Mouse (Mus musculus): ENCODE results near the gene Cpsf4.
"Not testable (repeated sequence)": the region's sequence is repeated elsewhere in the genome, so short reads cannot be mapped to it uniquely, and the experiment has no call there.

The Cpsf4 gene

DNA sequence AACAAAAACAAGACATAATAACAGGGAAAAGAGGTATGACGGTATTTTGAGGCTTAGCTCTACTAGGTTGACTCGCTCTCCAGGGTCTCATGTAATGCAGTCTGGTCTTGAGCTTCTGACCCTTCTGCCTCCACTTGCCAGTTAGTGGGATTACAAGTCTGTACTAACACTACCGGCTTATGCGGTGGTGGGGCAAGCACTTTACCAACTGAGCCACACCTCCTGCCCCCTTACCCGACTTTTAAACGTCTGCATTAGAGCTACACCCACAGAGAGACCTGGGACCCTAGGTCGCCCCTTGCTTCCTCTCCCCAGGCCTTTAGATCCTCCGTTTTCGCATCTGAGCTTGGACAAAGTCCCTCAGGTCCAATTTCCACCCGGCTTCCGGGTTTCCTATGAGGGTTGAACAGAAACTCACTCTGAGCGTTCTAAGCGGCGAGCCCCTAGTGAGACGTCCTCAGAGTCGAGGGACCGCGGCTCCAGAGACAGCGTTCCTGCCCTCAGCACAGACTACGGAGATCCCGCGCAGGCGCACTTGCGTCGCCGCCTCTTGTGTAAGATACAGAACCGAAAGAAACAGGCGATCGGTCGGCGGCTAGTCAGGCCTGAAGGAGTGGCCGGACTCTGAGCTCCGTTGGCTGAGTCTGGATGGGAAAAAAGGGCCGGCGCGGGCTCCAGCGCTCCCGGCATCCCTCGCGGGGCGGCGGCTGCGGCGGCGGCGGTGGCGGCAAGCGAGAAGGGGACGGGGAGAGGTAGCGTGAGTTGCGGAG, at the start of gene Cpsf4, which contains the start of gene Ptcd1:
Gene Cpsf4 (plus strand): TSS at position 678 of the 770 bp plus-strand sequence.
Gene Ptcd1 (minus strand): TSS at position 573 of the 770 bp plus-strand sequence.
- peak; percentile 99 for DNase-seq (ENCODE audit: low read depth, low spot score)

DNA sequence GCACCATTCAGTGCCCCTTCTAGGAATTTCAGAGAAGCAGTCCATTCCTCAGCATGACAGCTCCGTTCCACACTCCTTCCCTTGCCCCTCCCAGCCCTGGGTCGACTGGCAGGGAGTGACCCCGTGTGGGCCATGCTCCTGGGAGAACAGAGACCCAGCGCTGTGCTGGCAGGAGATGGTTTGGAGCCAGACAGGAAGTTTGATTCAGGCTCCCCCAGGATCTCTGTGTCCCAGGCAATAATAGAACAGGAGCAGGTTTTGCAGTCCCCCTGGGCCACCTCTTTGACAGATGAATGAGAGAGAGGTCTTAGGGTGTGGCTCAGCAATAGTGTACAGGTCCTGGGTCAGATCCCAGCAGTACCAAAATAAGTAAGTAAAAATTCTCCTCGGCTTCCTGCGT, 49.0 kb upstream of the Cpsf4 start:
- no peak for DNase-seq (ENCODE audit: low read depth, low spot score)

DNA sequence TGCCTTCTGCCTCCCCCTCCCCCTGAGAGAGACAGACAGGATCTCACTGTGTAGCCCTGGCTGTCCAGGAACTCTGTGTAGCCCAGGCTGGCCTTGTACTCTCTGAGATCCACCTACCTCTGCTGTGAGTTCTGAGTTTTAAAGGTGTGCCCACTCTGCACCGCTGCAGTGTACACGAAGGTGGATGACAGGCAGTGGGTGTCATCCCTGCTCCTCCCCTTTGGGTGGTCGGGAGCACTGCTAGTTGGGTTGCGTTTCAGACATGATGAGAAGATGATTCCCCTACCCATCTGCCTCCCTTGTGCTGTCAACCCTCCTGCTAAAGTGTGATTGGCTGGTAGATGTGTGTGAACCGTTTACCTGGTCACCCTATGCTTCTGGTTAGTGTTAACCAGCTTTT, 48.6 kb upstream of the Cpsf4 start:
- DNase-seq (ENCODE audit: low read depth, low spot score), result no peak

DNA sequence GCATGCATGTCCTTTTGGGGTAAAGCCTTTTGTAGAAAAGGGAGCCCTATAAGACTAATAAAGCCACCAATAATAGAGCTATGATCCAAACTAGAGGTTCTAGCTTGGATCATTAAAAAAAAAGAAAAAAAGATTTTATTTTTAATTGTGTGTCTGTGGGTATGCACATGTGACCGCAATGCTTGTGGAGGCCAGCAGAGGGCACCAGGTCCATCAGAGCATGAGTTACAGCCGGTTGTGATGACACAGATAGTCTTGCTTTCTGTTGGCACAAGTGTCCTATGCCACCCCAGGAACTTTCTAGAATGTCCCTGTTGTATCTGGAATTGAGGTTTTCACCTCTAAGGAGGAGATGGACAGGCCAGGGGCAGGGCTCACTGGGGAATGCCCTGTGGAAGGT, 47.6 kb upstream of the Cpsf4 start:
- peak; percentile 74 for DNase-seq (ENCODE audit: low read depth, low spot score)

DNA sequence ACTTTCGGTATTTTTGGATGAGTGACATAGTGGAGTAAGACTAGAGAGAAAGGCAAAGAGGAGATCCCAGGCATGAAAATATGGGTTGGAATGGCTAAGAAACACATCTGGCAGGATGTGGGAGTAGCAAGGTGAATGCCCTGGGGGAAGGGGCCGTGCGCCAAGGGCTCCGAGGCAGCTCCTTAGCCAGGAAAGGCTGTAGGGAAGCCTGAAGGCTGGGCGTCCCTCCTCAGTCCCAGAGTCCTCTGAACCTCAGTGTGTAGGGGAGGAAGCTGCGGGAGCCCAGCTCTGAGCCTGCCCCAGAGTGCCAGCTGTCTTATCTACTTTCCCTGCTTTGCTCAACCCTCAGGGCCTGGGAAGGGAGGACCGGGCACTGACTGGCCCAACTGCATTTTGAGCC, 46.1 kb upstream of the Cpsf4 start:
- no peak for DNase-seq (ENCODE audit: low read depth, low spot score)

DNA sequence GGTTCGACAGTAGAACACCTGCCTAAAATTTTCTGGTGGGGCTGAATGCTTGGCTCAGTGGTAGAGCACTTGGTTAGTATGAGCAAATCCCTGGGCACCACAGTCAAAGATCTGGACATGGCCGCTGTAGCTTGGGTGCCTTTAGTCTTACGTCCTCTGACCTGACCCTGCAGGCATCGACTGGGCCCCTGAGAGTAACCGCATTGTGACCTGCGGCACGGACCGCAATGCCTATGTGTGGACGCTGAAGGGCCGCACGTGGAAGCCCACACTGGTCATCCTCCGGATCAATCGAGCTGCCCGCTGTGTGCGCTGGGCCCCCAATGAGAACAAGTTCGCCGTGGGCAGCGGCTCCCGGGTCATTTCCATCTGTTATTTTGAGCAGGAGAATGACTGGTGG, 43.6 kb upstream of the Cpsf4 start:
- DNase-seq (ENCODE audit: low read depth, low spot score), result no peak

DNA sequence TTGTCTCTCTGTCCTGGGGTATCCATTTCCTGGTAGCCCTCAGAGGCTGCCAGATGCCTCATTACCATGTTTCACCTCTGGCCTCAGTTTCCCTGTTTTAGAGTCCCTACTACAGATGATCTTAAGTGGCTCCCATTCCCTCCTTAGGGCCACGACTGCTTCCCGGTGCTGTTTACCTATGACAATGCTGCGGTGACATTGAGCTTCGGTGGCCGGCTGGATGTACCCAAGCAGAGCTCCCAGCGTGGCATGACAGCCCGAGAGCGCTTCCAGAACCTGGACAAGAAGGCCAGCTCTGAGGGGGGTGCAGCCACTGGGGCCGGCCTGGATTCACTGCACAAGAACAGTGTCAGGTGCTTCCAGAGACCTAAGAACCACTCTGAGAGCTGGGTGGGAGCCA, 40.4 kb upstream of the Cpsf4 start:
- DNase-seq (ENCODE audit: low read depth, low spot score), result no peak

DNA sequence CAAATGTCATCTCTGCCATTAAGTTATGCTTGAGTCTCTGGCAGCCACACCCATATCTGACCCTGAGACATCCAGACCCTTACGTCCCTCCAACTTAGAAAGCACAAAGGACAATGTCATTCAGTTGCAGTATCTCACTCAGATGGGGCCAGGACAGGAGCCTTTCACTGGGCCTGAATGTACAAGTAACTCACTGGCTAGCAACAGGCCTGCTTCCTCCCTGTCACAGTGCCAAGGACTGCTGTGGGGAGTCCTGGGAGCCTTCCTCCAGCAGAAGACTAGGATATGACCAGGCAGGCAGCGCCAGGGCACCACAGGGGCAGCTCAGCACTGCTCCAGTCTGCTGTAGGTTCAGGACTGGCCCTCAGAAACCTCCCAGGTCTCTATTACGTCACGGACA, 37.9 kb upstream of the Cpsf4 start:
- DNase-seq (ENCODE audit: low read depth, low spot score), result no peak

DNA sequence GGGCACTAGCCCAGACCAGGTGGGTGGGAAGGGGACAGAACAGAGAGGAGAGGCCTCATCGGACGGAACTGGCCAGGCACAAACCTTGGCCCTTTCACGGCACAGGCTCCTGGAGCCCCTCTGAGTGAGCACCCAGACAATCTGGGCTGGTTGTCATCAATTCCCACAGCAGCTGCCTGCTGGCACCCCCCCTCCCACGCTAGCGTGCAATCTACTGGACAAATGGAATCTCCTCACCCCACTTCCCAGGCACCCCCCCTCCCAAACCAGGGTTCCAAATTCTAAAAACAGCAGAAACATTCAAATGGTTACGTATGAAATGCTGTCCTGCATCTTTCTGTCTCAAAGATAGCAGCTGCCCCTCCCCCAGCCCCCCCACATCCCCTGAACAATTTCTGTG, 37.2 kb upstream of the Cpsf4 start:
- DNase-seq (ENCODE audit: low read depth, low spot score), result not testable (repeated sequence)

DNA sequence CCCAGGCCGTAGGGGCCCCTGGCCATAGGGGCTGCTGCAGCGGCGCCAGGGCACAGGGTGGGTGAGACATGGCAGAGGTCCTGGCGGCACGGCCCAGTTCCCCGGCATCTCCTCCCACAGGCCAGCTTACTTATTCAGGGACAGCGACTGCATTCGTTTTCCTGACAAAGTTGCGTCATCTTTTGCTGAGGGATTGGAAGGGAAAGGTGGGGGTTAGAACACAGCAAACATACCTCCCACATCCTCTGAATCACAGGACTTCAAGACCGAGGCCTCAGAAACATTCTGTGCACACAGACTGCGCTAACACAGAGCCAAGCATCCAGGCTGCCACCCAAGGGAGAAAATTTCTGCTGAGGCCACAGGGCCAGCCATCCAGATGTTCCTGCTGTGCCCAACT, 36.8 kb upstream of the Cpsf4 start:
- DNase-seq (ENCODE audit: low read depth, low spot score), result no peak

DNA sequence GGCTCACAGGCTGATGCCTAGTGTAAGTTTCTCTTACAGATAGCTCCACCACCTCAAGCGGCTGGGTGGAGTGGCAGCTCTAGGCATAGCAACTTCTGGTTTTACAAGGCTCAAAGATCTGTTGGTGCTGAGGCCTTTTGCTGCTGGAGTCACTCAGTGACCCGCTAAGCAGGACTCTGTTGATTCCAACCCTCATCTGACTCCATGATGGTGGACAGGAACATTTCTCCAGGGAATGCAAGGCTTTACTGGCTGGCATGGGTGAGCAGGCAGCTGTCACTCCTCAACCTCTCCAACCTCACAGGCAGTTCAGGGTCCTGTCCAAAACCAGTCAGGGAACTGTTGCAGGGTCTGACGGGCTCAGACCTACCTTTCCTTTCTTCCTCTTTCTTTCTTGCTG, 36.0 kb upstream of the Cpsf4 start:
- DNase-seq (ENCODE audit: low read depth, low spot score), result no peak

DNA sequence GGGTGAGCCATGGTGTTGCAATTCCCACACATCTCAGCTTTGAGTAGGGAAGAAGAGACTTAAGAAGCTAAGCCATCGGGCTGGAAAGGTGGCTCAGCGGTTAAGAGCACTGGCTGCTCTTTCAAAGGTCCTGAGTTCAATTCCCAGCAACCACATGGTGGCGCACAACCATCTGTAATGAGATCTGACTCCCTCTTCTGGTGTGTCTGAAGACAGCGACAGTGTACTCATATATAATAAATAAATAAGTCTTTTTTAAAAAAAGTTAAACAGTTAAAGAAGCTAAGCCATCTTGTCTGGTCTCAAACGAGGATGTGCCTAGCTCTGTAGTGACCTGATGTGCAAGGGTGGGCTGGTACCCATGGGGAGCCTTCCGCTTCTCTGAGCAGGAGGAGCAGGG, 33.7 kb upstream of the Cpsf4 start:
- DNase-seq (ENCODE audit: low read depth, low spot score), result not testable (repeated sequence)

DNA sequence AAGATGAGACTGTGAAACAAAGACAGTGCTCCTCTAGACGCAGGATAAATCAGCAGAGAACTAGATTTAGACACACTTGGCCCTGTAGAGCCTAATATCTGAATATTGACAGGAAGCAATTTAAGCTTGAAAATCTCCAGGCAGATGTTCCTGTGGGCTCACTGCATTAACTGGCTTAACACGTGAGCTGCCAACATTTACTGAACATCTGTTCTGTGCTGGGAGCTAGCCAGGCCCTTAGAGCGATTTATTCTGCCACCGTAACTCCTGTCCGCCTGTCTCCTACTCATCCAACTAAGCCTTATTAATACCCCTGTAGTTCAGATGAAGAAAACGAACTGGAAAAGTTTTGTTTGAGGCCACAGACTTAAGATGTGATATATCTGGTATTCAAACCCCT, 28.2 kb upstream of the Cpsf4 start:
- DNase-seq (ENCODE audit: low read depth, low spot score), result no peak

DNA sequence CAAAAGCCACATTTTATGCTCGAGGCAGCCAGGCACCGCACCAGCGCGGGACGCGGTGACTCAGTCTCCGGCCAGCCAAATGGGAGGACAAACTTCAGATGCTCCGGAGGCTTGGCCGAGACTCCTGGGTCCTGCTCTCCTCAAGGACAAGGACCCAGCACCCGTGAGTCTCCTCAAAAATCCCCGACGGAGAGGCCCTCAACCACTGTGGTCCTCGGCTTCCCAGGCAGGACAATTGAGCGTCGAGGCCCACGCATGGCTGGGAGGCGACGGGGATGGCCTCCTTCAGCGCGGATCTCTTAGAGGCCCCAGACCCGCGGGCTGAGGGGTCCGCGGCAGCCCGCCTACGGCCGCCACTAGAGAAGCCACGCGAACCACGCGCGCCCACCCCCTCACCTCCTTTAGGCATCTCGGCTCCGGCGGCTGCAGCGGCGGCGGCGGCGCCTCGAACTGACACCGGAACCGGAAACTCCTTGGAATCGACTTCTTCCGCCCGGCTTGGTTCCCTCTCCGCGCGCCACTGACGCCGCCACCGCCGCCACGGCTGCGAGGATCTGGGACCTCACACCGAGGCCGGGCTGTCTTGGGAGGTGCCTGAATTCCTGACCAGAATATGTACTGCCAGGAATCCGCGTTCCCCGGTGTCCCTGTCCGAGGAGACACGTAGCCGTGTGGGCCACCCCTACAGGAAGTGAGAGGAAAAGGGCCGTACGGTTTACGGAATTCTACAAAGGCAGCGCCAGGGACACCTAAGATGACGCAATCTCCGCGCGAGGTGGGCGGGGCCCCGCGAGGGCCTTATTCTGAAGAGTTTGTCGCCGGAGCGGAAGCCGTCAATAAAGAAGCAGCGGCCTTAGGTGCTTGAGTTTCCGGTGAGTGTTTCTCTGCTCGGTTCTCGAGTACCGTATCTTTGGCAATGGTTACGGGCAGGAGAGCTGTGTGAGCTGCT, 27.2 kb upstream of the Cpsf4 start, which contains the start of the genes Pdap1 and Bud31:
Gene Pdap1 (minus strand): TSS at position 668 of the 949 bp plus-strand sequence.
Gene Bud31 (plus strand): TSS at position 792 of the 949 bp plus-strand sequence.
- DNase-seq (ENCODE audit: low read depth, low spot score), result peak; percentile 93

DNA sequence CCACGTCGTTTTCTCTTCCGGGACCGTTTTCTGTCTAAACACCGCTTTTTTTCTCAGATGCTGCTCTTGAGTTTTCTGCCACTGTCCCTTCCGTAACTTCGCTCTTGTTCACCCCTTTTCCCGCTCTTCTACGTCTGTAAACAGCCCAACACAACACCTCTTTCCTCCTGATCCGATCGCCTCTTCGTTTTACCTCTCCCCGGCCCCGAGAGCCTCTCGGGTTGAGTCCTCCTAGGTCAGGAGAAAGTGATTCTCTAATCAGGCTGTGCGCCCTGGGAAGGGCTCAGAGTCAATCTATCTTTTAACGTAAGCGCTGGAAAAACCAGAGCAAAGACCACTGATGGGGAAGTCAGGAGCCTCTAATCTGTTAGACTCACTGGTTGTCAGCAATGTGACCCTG, 26.4 kb upstream of the Cpsf4 start:
- DNase-seq (ENCODE audit: low read depth, low spot score), result no peak

DNA sequence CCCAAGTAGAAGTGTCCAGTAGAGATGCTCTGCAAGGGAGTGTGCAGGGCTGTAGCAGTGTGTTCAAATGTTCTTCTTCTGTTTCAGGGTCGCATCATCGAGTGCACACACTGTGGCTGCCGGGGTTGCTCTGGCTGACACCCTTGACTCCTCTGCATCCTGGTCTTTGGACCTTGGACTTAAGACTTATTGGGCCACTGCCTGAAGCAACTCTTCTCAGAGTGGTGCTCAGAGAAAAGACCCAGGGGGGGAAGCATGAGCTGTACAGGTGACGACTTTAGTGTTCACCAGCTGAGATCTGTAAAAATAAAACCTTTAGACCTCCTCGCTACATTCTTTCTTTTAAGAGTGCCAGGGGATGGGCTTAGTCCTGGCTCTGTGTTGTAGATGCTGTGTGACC, 19.3 kb upstream of the Cpsf4 start:
- no peak for DNase-seq (ENCODE audit: low read depth, low spot score)

DNA sequence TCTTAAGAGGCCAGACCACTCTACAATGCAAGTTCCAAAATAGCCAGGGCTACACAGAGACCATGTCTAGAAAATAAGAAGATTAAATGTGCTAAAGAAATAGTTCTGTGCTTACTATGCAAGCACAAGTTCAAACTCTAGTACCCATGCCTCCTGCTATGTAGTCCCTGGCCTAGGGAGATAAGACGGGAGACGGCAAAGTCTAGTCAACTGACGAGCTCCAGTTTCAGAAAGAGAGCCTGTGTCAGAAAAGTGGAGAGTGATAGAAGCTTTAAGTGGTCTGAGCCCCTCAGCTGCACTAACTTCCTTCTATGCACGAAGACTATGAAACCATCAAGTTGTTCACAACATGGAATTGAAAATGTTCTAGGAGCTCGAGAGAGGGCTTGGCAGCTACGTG, 17.7 kb upstream of the Cpsf4 start:
- DNase-seq (ENCODE audit: low read depth, low spot score), result no peak

DNA sequence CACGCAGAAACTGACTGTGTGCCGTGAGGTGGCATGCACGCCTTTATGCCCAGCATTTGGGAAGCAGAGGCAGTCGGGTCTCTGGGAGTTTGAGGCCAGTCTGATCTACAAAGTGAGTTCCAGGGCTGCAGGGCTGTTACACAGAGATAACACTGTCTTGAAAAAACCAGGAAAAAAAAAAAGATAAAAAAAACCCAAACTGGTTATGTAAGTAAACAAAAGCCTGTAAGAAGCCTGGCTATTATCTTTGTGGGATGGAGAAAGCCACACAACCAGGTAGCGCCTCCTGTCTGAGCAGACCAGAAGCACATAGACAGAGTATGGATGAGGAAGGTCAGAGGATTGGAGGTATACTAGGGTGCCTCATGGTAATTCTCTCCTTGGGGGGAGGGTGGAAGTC, 14.3 kb upstream of the Cpsf4 start:
- no peak for DNase-seq (ENCODE audit: low read depth, low spot score)

DNA sequence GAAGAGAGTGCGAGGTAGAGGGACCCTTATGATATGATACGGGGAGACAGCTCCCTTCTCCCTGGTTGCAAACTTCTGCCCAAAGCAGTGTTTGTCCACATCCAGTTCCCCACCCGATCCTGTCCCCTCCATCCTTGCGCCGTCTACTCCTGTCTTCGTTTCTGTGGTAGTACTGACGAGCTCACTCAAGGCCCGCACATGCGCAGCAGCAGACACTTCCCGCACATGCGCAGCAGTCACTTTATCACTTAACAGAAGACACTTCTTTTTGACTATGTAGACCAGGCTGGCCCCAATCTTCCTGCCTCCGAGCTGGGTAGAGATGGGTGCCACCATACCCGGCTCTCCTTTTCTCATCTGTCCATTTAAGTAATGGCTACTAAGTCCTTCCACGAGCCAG, 5.7 kb upstream of the Cpsf4 start:
- peak; percentile 80 for DNase-seq (ENCODE audit: low read depth, low spot score)

DNA sequence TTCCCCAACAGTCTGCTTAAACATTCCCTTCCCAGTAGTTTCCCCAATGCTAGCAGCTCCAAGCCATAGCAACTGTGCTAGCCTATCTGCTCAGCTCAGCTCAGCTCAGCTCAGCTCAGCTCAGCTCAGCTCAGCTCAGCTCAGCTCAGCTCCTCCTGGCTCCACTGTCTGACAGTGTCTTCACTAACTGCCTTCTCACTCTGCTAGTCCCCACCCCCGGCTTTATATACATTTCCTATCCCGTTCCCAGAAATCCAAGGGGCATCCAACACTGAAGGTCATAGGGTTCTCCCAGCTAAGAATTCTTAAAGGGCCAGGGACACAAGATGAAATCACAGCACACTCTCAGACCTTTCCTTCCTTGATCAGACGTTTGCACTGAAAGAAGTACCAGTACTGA, 2.3 kb upstream of the Cpsf4 start:
- peak; percentile 76 for DNase-seq (ENCODE audit: low read depth, low spot score)

DNA sequence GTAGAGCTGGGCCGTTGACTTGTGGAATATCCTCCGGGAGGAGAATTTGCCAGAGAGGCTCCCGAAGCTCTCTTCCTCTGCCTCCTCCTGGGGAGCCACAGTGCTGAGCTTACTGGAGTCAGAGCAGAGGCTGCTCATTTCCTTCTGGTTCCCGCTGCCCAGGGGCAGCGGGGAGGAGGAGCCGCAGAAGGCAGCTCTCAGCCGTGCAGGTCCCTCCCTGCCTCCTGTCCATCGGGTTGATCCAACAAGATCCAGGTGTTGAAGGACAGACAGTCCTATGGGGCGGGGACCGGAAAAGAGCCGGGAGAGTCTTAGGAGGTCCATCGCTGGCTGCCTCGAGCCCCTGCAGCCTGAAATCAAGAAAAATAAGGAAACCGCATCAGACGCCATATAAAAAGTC, 1.8 kb upstream of the Cpsf4 start:
- DNase-seq (ENCODE audit: low read depth, low spot score), result no peak

DNA sequence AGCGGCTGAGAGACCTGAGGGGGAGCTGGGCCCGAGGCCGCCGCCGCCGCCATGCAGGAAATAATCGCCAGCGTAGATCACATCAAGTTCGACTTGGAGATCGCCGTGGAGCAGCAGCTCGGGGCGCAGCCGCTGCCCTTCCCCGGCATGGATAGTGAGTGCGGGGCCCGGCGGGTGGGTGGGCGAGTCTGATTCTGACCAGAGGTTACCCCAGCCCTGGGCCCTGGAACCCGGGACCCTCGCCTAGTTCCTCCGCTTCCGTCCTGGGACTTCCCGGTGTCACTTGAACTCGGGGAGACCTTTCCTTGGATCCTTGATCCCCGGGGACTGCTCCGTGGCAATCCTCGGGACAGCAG, 271 bp downstream of the Cpsf4 start:
- DNase-seq (ENCODE audit: low read depth, low spot score), result no peak
